Mouse (Mus musculus): ENCODE results near the gene Duoxa1.

GRCm38 (mm10) chr2:122294916-122295315, 18.6 kb downstream of the Duoxa1 start:
- TF ChIP-seq CTCF (IDR thresholded peaks at IDR 0.05; ENCODE audit: low read depth): no peak
- no peak for TF ChIP-seq EP300 (IDR thresholded peaks at IDR 0.05; ENCODE audit: low read depth)
